Mouse (Mus musculus) intestine, embryonic 16.5 days (tissue): Measurements from ENCODE around the gene Atf6b. TPM values are rescaled to one million over a fixed set of nuclear protein-coding genes. Genes with fewer than 3 reads are reported as not detected.
A peak's percentile ranks its signal among the peaks of the same experiment; 100 is the strongest.

ENCODE experiments used
- ATAC-seq: fragments of 200-750 bp; cut with Nextera tagmentation; 2 replicates; pipeline ENCODE4 v1.8.0; 2017; ENCODE audit warnings: moderate TSS enrichment, moderate library complexity
- H3K27ac ChIP-seq: fragments of 300-500 bp; sonication (generic); 2 replicates; pipeline ENCODE4 v1.5.1; 2014; ENCODE audit warnings: mild to moderate bottlenecking, low read length
- H3K27me3 ChIP-seq: fragments of 300-500 bp; sonication (generic); replicated peaks from 2 replicates; pipeline ENCODE4 v1.6.1; 2014; ENCODE audit warnings: low read length, control low read depth, mixed read lengths; ENCODE audit not compliant: control insufficient read depth, insufficient read depth
- H3K36me3 ChIP-seq: fragments of 300-500 bp; sonication (generic); 2 replicates; pipeline ENCODE4 v1.6.1; 2014; ENCODE audit warnings: low read length, control low read depth; ENCODE audit not compliant: control insufficient read depth, insufficient read depth
- H3K4me1 ChIP-seq: fragments of 300-500 bp; sonication (generic); 2 replicates; pipeline ENCODE4 v1.6.1; 2014; ENCODE audit warnings: low read length, control low read depth, mixed read lengths; ENCODE audit not compliant: control insufficient read depth, insufficient read depth
- H3K4me2 ChIP-seq: fragments of 300-500 bp; sonication (generic); 2 replicates; pipeline ENCODE4 v1.6.1; 2014; ENCODE audit warnings: low read depth, low read length, control low read depth
- H3K4me3 ChIP-seq: fragments of 300-500 bp; sonication (generic); 2 replicates; pipeline ENCODE4 v1.5.1; 2014; ENCODE audit warnings: mild to moderate bottlenecking, low read length
- H3K9ac ChIP-seq: fragments of 300-500 bp; sonication (generic); 2 replicates; pipeline ENCODE4 v1.6.1; 2014; ENCODE audit warnings: low read depth, low read length
- H3K9me3 ChIP-seq: fragments of 300-500 bp; sonication (generic); 2 replicates; pipeline ENCODE4 v1.6.1; 2016; ENCODE audit warnings: low read length, control low read depth; ENCODE audit not compliant: control insufficient read depth
- WGBS: fragments of 180-500 bp; shearing (Covaris S2); extraction: QIAGEN DNeasy Blood & Tissue Kit; methylation state at CpG from one replicate; pipeline ENCODE4 v1.1.7; 2014; 5-methylcytosine and 5-hydroxymethylcytosine counted together
- polyA plus RNA-seq: library from polyadenylated mRNA; unstranded; fragments of >200 nt; fragmentation: Nextera tagmentation; extraction: Ambion mirVana; gene quantifications from 2 replicates; pipeline ENCODE4 v1.2.1, GENCODE M21; 2015

Atf6b gene
- polyA plus RNA-seq, 1 experiment from 2014 or later = 69.1 TPM

DNA sequence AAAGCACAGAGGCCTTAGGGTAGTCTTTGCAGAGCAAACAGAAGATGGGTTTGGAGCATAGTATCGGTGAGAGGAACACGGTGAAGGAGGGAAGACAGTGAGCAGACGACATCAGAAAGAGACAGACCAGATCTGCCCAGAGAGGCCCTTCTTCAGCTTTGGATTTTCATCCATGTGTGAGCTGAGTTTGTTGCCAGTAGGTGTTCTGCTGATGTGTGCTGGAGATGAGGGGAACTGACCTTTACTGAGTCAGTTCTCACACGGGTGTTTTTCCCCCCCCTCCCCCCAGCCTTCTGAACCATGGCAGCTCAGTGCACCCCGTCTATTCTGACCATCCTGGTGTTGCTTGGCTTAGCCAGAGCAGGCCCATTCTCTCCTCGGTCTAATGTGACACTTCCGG, 23.3 kb downstream of the Atf6b start, which contains the start of gene Tnxb:
Gene Tnxb, plus strand, starts transcription at position 301 of the 400 bp plus-strand sequence.
- ATAC-seq = no peak

DNA sequence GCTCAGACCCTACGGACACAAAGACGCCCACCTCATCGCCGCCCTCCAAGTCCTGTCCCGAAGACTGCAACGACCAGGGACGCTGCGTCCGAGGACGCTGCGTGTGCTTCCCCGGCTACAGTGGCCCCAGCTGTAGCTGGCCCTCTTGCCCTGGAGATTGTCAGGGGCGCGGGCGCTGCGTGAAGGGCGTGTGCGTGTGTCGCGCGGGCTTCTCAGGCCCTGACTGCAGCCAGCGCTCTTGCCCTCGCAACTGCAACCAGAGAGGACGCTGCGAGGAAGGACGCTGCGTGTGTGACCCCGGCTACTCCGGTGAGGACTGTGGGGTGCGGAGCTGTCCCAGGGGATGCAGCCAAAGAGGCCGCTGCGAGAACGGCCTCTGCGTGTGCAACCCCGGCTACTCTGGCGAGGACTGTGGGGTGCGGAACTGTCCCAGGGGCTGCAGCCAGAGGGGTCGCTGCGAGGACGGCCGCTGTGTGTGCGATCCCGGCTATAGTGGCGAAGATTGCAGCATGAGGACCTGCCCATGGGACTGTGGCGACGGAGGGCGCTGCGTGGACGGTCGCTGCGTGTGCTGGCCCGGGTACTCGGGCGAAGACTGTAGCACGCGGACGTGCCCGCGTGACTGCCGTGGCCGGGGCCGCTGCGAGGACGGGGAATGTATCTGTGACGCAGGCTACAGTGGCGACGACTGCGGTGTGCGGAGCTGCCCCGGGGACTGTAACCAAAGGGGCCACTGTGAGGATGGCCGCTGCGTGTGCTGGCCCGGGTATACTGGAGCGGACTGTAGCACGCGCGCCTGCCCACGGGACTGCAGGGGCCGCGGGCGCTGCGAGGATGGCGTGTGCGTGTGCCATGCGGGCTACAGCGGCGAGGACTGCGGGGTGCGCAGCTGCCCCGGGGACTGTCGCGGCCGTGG, 24.5 kb downstream of the Atf6b start:
- peaks cover 42% of the 10 kb centered on the region for H3K27me3 ChIP-seq
- peak overlapping the region; percentile 55 for H3K9ac ChIP-seq
- H3K4me3 ChIP-seq = peak overlapping the region; percentile 39
- H3K4me1 ChIP-seq = peaks cover 21% of the 10 kb centered on the region
- peak overlapping the region; percentile 61 for H3K4me2 ChIP-seq
- no peak overlapping the region for H3K27ac ChIP-seq
- 9% methylated on average over 93 of the region's 93 CpGs for WGBS
- no peak for ATAC-seq
- H3K36me3 ChIP-seq = no peaks in the 10 kb centered on the region
- no peaks in the 10 kb centered on the region for H3K9me3 ChIP-seq

More for the DNA sequence above, 23.3 kb downstream of the Atf6b start, which contains the start of gene Tnxb:
- peak within 1 kb of the TSS; percentile 55 for H3K9ac ChIP-seq
- H3K27ac ChIP-seq = no peak within 1 kb of the TSS
- H3K9me3 ChIP-seq = no peaks in the 10 kb centered on the region
- H3K36me3 ChIP-seq = no peaks in the 10 kb centered on the region
- H3K4me2 ChIP-seq = peak within 1 kb of the TSS; percentile 61
- peaks cover 42% of the 10 kb centered on the region for H3K27me3 ChIP-seq
- H3K4me1 ChIP-seq = peaks cover 18% of the 10 kb centered on the region
- 57% methylated on average over 7 of the region's 7 CpGs for WGBS
- peak within 1 kb of the TSS; percentile 39 for H3K4me3 ChIP-seq

DNA sequence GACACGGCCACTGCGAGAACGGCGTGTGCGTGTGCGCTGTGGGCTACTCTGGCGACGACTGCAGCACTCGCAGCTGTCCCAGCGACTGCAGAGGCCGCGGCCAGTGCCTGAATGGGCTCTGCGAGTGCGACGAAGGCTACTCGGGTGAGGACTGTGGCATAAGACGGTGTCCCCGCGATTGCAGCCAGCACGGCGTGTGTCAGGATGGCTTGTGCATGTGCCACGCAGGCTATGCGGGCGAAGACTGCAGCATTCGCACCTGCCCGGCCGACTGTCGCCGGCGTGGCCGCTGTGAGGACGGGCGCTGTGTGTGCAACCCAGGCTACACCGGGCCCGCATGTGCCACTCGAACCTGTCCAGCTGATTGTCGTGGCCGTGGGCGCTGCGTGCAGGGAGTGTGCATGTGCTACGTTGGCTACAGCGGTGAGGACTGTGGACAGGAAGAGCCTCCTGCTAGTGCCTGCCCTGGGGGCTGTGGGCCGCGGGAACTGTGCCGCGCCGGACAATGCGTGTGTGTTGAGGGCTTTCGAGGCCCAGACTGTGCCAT, 25.4 kb downstream of the Atf6b start:
- Histone ChIP-seq H3K4me2 (peak overlapping the region; percentile 61), H3K36me3 (no peaks in the 10 kb centered on the region), H3K27ac (no peak overlapping the region), H3K27me3 (peaks cover 42% of the 10 kb centered on the region), H3K4me3 (peak overlapping the region; percentile 39), H3K9me3 (no peaks in the 10 kb centered on the region), H3K4me1 (peaks cover 21% of the 10 kb centered on the region), H3K9ac (peak overlapping the region; percentile 55)
- no peak for ATAC-seq
- WGBS = 37% methylated on average over 49 of the region's 49 CpGs

DNA sequence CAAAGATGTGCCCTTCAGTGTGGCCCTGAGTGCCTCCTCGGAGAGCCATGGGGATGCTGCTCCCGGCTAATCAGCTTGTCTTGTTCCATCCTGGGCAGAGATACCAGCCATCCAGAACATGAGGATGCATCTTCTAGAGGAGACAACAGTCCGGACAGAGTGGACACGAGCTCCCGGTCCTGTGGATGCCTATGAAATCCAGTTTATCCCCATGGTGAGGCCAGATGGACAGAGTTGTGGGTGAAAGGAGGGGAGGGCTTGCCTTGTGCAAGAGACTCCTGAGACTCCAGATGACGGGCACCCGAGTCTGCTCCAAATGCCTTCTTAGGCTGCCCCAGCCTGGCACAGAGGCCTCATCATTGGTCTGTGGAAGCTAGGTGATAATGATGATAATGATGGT, 26.2 kb downstream of the Atf6b start:
- Histone ChIP-seq H3K27me3 (peaks cover 42% of the 10 kb centered on the region), H3K36me3 (no peaks in the 10 kb centered on the region), H3K9me3 (no peaks in the 10 kb centered on the region), H3K4me3 (no peak overlapping the region), H3K4me1 (peaks cover 21% of the 10 kb centered on the region), H3K9ac (no peak overlapping the region), H3K4me2 (no peak overlapping the region), H3K27ac (no peak overlapping the region)
- 87% methylated on average over 7 of the region's 7 CpGs for WGBS
- ATAC-seq = no peak

DNA sequence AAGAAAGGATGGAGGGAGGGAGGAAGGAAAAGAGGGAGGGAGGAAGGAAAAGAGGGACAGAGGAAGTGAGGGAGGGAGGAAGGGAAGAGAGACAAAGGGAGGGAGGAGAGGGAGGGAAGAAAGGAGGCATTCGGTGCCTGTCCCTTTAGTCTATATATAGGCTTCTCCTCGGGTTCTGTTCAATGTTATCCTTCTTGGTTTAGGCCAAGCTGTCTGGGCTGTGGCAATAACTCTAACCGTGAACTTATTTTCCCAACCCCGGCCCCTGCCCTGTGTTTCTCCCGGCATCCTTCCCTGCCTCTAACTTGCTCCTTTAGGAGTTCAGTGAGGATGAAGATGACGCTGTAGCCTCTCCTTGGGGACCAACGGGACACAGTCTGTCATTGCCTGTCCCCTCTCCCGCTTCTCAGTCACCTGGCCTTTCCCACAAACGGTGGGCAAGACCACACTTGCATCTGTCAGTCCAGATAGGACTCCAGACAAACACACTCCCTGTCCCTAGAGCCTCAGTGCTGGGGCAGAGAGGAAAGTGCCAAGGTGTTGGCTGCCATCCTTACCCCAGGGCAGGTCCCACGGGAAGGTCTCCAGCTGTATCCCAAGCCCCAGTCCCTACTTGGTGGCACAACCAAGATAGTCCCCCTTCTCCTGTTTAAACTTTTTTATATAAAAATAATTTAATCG, 27.7 kb downstream of the Atf6b start:
- Histone ChIP-seq H3K9ac (peak overlapping the region; percentile 4; the same call in 1 of the 2 replicates), H3K27ac (peak overlapping the region; percentile 84), H3K9me3 (no peaks in the 10 kb centered on the region), H3K4me2 (no peak overlapping the region), H3K27me3 (peaks cover 47% of the 10 kb centered on the region), H3K36me3 (no peaks in the 10 kb centered on the region), H3K4me3 (no peak overlapping the region), H3K4me1 (peaks cover 21% of the 10 kb centered on the region)
- 48% methylated on average over 11 of the region's 11 CpGs for WGBS
- ATAC-seq = peak; percentile 65

DNA sequence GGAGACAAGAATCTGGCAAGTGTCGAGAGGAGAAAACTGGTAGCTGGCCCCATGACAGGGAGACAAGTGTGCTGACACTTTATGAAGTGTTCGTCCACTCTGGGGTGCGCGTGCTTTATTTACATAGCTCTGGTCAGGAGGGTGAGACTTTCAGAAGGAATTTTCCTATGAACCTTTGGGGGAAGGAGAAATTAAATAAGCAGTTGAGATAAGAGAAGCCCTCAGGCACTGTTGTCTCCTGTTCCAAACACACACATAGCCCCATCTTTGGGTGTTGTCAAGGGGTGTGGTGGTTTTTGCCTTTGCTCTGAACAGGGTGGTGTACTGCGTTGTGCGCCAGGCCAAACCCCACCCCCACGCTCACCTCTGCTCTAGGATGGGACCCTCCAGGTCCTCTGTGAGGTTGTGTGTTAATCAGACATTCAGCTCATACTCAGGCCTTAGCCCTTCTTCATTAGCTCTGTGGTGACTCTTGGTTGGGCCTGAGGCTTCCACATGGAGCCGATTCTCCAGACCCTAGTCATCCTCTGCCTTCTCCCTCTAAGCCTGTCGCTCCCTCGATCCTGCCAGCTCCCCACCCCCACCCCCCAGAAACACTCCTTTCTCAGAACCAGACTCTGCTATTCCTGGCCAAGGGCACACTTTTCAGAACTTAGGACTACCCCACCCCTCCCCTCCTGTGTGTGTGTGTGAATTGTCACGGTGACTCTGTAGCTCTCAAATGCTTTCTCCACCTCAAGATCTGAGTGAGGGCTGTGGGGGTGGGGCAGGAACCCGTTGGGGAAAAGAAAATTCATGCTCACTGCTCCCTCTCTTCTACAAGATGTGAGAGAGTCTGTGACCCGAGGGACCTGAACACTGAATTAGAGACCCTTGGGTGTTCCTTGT, 28.5 kb downstream of the Atf6b start:
- H3K4me1 ChIP-seq = peaks cover 21% of the 10 kb centered on the region
- no peak overlapping the region for H3K9ac ChIP-seq
- no peak overlapping the region for H3K4me2 ChIP-seq
- peak overlapping the region; percentile 84 for H3K27ac ChIP-seq
- H3K4me3 ChIP-seq = no peak overlapping the region
- no peaks in the 10 kb centered on the region for H3K9me3 ChIP-seq
- H3K27me3 ChIP-seq = peaks cover 43% of the 10 kb centered on the region
- no peak for ATAC-seq
- 44% methylated on average over 13 of the region's 13 CpGs for WGBS
- no peaks in the 10 kb centered on the region for H3K36me3 ChIP-seq

DNA sequence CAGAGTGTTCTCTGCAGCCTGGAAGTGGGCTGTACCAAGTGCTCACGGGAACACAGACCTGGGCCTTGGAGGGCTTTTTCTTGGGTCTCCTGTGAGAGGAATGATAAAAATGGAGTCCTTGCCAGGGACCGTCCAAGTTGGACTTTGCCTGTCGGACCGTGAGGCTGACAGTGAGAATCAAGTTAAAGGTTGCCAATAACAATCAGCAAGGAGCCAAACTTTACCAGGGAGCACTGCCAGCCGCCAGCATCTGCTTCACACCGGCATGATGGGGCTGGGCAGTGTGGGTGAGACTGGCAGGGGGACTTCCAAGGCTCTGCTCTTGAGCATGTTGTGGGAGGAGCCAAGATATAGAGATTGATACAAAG, 29.1 kb downstream of the Atf6b start:
- Histone ChIP-seq H3K27me3 (peaks cover 37% of the 10 kb centered on the region), H3K4me3 (no peak overlapping the region), H3K9ac (no peak overlapping the region), H3K36me3 (no peaks in the 10 kb centered on the region), H3K27ac (peak overlapping the region; percentile 84), H3K4me2 (no peak overlapping the region), H3K9me3 (no peaks in the 10 kb centered on the region), H3K4me1 (peaks cover 20% of the 10 kb centered on the region)
- no peak for ATAC-seq
- WGBS = 73% methylated on average over 6 of the region's 6 CpGs

DNA sequence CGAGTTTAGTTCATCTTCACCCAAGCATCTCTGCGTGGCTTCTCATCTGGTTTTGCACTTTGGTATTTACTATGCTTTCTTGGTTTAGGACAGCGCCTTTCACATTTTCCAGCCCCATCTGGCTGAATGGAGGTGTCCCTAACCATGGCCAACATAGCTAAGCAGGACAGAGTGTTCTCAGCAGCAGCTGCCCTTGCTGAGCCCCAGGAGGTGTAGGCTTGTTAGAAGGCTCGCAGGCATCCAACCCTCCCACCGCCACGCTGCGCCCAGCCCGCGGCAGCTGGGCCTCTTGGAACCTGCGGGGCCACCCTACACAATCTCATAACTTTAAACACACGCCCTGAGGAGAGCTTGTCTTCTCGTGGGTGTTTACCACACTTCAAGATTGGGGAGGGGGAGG, 29.7 kb downstream of the Atf6b start:
- Histone ChIP-seq H3K4me2 (no peak overlapping the region), H3K36me3 (no peaks in the 10 kb centered on the region), H3K4me3 (no peak overlapping the region), H3K4me1 (peaks cover 18% of the 10 kb centered on the region), H3K9ac (no peak overlapping the region), H3K9me3 (no peaks in the 10 kb centered on the region), H3K27ac (no peak overlapping the region), H3K27me3 (peaks cover 31% of the 10 kb centered on the region)
- 59% methylated on average over 12 of the region's 12 CpGs for WGBS
- ATAC-seq = no peak
